Mouse (Mus musculus): ENCODE results near the gene Rapgefl1. TPM values are rescaled to one million over a fixed set of nuclear protein-coding genes. Genes with fewer than 3 reads are reported as not detected.
A peak's percentile ranks its signal among the peaks of the same experiment; 100 is the strongest.

Rapgefl1 gene
- total and polyA plus RNA-seq, 3 experiments, result 0.08 to 0.29 TPM; not detected in 1

GRCm38 (mm10) chr11:98835296-98835695 lies 1.3 kb upstream of the Rapgefl1 start:
- Histone ChIP-seq H3K36me3 (replicated peaks in 1 of 2; ENCODE audit: control insufficient read depth in 1 of 2, insufficient read depth in 1 of 2, low read length in 1 of 2) (peaks cover 37 to 52% of the 10 kb centered on the region in 2 experiments), H3K9ac (ENCODE audit: insufficient read depth, low read depth) (no peak overlapping the region), H3K4me1 (ENCODE audit: control insufficient read depth in 1 of 2, insufficient read depth in 2 of 2) (peaks cover 3 to 27% of the 10 kb centered on the region in 2 experiments; a peak in 2 of 4 replicates), H3K9me3 (replicated peaks; ENCODE audit: low read length) (no peaks in the 10 kb centered on the region), H3K79me2 (replicated peaks; ENCODE audit: control insufficient read depth, extremely low read depth, insufficient read depth, poor library complexity, severe bottlenecking) (no peaks in the 10 kb centered on the region), H3K27ac (ENCODE audit: insufficient read depth, low read depth) (no peak overlapping the region), H3K4me3 (replicated peaks in 1 of 3; ENCODE audit: low read depth in 2 of 3, low read length in 2 of 3, poor library complexity in 1 of 3) (no peak overlapping the region), H3K4me2 (ENCODE audit: insufficient read depth, low read depth, poor library complexity, severe bottlenecking) (no peak overlapping the region), H3K27me3 (replicated peaks) (peaks cover 18% of the 10 kb centered on the region)
- TF ChIP-seq UBTF (IDR thresholded peaks at IDR 0.05; ENCODE audit: low read depth, low read length), result no peak
- TF ChIP-seq SIN3A (IDR thresholded peaks at IDR 0.05; ENCODE audit: low read length), result no peak
- no peak for TF ChIP-seq CHD2 (IDR thresholded peaks at IDR 0.05; ENCODE audit: low read length)
- DNase-seq (ENCODE audit: extremely low read depth), result no peak
- in situ Hi-C loops (cut with MboI; ENCODE audit: low pct_ligation_motif_present, low pct_unique_long_range_greater_than_20kb, low sequenced_read_pairs), result no loop called here
- dilution Hi-C loops (cut with MboI; ENCODE audit: extremely low pct_ligation_motif_present, extremely low pct_unique_long_range_greater_than_20kb, low sequenced_read_pairs), result no loop called here

GRCm38 (mm10) chr11:98835725-98836124 lies 860 bp upstream of the Rapgefl1 start:
- H3K27ac ChIP-seq (ENCODE audit: insufficient read depth, low read depth), result no peak overlapping the region
- H3K79me2 ChIP-seq (replicated peaks; ENCODE audit: control insufficient read depth, extremely low read depth, insufficient read depth, poor library complexity, severe bottlenecking), result no peaks in the 10 kb centered on the region
- H3K9ac ChIP-seq (ENCODE audit: insufficient read depth, low read depth), result no peak overlapping the region
- peaks cover 5 to 30% of the 10 kb centered on the region in 2 experiments; a peak in 2 of 4 replicates for H3K4me1 ChIP-seq (ENCODE audit: control insufficient read depth in 1 of 2, insufficient read depth in 2 of 2)
- TF ChIP-seq POLR2A (IDR thresholded peaks at IDR 0.05; ENCODE audit: low read depth, low read length) (no peak; the same call in 1 of the 2 replicates), POLR2AphosphoS2 (IDR thresholded peaks at IDR 0.05; ENCODE audit: low read depth, low read length) (0 out of 2 replicates have a peak, but pooled peaks have one; percentile 42)
- peaks cover 33 to 49% of the 10 kb centered on the region in 2 experiments for H3K36me3 ChIP-seq (replicated peaks in 1 of 2; ENCODE audit: control insufficient read depth in 1 of 2, insufficient read depth in 1 of 2, low read length in 1 of 2)
- H3K27me3 ChIP-seq (replicated peaks), result peaks cover 20% of the 10 kb centered on the region
- in situ Hi-C loops (cut with MboI; ENCODE audit: low pct_ligation_motif_present, low pct_unique_long_range_greater_than_20kb, low sequenced_read_pairs), result no loop called here
- no peak for DNase-seq (ENCODE audit: extremely low read depth)
- no peak overlapping the region for H3K4me2 ChIP-seq (ENCODE audit: insufficient read depth, low read depth, poor library complexity, severe bottlenecking)
- no peaks in the 10 kb centered on the region for H3K9me3 ChIP-seq (replicated peaks; ENCODE audit: low read length)
- dilution Hi-C loops (cut with MboI; ENCODE audit: extremely low pct_ligation_motif_present, extremely low pct_unique_long_range_greater_than_20kb, low sequenced_read_pairs), result no loop called here
- no peak overlapping the region for H3K4me3 ChIP-seq (replicated peaks in 1 of 3; ENCODE audit: low read depth in 2 of 3, low read length in 2 of 3, poor library complexity in 1 of 3)

GRCm38 (mm10) chr11:98836128-98836527 lies 457 bp upstream of the Rapgefl1 start:
- no peak overlapping the region for H3K4me3 ChIP-seq (replicated peaks in 1 of 3; ENCODE audit: low read depth in 2 of 3, low read length in 2 of 3, poor library complexity in 1 of 3)
- no peak overlapping the region for H3K9ac ChIP-seq (ENCODE audit: insufficient read depth, low read depth)
- no peak overlapping the region for H3K27ac ChIP-seq (ENCODE audit: insufficient read depth, low read depth)
- in situ Hi-C loops (cut with MboI; ENCODE audit: low pct_ligation_motif_present, low pct_unique_long_range_greater_than_20kb, low sequenced_read_pairs) (no loop called here), dilution Hi-C loops (cut with MboI; ENCODE audit: extremely low pct_ligation_motif_present, extremely low pct_unique_long_range_greater_than_20kb, low sequenced_read_pairs) (no loop called here)
- H3K79me2 ChIP-seq (replicated peaks; ENCODE audit: control insufficient read depth, extremely low read depth, insufficient read depth, poor library complexity, severe bottlenecking), result no peaks in the 10 kb centered on the region
- DNase-seq (ENCODE audit: extremely low read depth), result no peak
- peaks cover 30 to 46% of the 10 kb centered on the region in 2 experiments for H3K36me3 ChIP-seq (replicated peaks in 1 of 2; ENCODE audit: control insufficient read depth in 1 of 2, insufficient read depth in 1 of 2, low read length in 1 of 2)
- TF ChIP-seq POLR2AphosphoS2 (IDR thresholded peaks at IDR 0.05; ENCODE audit: low read depth, low read length) (0 out of 2 replicates have a peak, but pooled peaks have one; percentile 18), RAD21 (IDR thresholded peaks at IDR 0.05; ENCODE audit: low read depth, low read length) (no peak)
- no peaks in the 10 kb centered on the region for H3K9me3 ChIP-seq (replicated peaks; ENCODE audit: low read length)
- H3K4me2 ChIP-seq (ENCODE audit: insufficient read depth, low read depth, poor library complexity, severe bottlenecking), result peak overlapping the region; percentile 81
- peaks cover 20% of the 10 kb centered on the region for H3K27me3 ChIP-seq (replicated peaks)
- peaks cover 5 to 30% of the 10 kb centered on the region in 2 experiments; a peak in 2 of 4 replicates for H3K4me1 ChIP-seq (ENCODE audit: control insufficient read depth in 1 of 2, insufficient read depth in 2 of 2)
